Mouse (Mus musculus) urinary bladder, adult 2 months (tissue): ENCODE measurements around the gene Snf8. TPM values are rescaled to one million over a fixed set of nuclear protein-coding genes. Genes with fewer than 3 reads are reported as not detected.
A peak's percentile ranks its signal among the peaks of the same experiment; 100 is the strongest.

Source experiments
- DNase-seq: peaks from one replicate; pipeline ENCODE4 v3.0.0; 2022; ENCODE audit warnings: low spot score
- polyA plus RNA-seq: library from polyadenylated mRNA; depleted of rRNA; stranded (reverse); fragments of >200 nt; gene quantifications from 2 replicates; pipeline ENCODE4 v1.2.3, GENCODE M21; 2012

Snf8 gene
- polyA plus RNA-seq, 1 experiment: 50.3 TPM

DNA sequence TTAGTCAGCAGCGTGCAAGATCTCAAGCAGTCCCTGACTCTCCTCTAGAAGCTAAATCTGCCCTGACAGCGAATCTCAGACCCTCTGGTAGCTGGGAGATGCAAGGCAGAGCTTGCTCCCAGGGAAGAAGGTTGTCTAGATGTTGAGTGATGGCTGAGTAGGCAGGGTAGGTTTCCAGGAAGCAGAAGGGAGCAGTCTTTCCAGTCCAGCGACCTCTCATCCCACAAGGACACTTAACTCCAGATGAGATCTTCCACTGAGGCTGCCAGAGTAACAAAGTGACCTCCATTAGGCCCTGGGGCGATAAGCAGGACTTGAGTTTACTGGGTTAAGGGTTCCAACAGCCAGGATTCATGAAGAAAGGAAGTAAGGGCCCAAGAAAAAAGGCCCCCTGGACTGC, 14.1 kb upstream of the Snf8 start:
- DNase-seq: no peak

DNA sequence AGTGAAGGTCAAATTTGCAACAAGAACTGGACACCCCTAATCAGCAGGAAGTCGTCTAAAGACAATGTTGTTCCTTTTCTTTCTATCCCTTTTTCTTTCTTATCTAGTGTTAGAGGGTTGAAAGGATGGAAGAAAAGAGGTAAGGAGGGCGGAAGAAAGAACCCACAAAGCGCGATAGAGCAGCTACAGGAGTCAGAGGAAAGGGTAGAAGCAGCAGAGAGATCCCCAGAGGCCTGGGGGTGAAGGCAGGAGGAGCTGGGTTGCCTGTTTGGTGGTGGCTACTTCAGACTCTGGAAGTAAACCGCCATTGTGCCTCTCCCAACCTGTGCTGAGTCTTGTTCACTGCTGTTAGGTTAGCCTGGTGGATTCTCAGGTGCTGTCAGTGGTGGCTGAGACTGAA, 6.6 kb upstream of the Snf8 start:
- DNase-seq: no peak

DNA sequence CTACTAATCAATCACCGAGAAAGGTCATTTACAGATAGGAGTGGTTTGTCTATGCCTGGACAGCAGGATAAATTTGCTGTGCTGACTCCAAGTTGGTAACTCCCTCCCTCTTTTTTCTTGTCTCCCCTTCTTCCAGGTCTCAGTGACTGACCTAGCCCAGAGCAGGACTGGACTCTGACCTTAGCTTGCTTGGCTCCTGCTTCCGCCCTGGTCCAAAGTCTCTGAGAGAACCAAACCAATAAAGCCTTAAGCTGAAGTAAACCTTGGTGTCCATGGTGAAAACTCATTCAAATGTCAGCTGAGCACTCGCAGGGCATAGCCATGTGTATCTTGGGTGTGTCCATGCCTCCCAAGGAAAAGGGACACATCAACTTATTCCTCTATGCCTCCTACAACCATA, 4.1 kb upstream of the Snf8 start:
- DNase-seq: no peak

DNA sequence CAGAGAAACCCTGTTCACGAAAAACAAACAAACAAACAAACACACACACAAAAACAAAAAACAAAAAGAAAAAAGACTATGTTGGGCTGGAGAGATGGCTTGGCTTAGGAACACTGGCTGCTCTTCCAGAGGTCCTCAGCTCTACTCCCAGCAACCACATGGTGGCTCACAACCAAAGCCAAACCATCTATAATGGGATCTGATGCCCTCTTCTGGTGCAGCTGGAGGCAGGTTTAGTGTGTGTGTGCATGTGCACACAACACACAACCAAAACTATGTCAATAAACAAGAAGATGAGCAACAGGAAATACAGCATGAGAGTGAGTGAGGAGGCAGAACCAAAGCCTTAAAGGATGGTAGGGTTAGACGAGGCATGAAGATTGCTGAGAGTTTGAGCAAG, 3.0 kb upstream of the Snf8 start:
- DNase-seq: no peak

DNA sequence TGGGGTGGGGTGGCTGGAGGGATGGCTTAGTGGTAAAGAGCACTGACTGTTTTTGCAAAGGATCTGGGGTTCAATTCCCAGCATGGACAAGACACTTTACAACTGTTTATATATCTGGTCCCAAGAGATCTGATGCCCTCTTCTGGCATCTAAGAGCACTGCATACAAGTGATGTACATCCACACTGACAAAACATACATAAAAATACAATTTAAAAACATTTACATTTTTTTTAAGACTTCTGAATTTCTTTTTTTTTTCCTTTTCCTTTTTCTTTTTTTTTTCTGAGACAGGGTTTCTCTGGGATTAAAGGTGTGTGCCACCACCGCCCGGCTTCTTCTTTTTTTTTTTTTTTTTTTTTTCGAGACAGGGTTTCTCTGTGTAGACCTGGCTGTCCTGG, 1.4 kb upstream of the Snf8 start:
- no peak for DNase-seq

DNA sequence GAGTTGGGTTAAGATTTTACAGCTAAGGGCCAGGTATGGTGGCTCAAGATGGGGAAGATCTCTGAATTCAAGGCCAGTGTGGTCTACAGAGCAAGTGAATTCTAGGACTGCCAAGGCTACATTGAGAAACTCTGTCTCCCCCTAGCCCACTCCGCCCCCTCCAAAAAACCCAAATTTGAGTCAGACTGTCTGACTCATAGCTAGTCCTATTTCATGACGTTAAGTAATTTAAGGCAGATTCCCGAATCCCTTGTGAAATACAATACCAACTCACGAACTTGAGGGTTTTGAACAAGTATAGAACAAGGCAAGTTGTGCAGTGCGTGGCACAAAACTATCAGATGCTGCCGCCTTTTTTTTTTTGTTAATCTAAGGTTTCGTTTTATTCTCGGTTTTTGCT, 569 bp upstream of the Snf8 start:
- DNase-seq: no peak

DNA sequence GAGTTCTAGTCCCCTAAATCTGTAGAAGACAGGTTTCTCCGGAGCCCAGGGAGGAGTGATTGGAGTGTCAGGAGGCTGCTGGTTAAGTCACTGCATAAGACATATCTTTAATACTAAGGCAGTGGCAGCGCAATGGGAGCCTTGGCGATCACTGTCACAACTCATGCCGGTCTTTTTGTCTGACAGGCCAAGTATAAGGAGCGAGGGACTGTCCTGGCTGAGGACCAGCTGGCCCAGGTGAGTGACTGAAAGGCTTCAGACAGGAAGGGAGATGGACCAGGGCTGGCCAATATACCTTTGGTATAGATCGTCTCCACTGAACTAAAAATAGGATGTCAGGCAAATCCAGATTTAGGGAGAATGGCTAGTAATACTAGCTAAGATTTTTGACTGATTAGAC, 448 bp downstream of the Snf8 start:
- no peak for DNase-seq

DNA sequence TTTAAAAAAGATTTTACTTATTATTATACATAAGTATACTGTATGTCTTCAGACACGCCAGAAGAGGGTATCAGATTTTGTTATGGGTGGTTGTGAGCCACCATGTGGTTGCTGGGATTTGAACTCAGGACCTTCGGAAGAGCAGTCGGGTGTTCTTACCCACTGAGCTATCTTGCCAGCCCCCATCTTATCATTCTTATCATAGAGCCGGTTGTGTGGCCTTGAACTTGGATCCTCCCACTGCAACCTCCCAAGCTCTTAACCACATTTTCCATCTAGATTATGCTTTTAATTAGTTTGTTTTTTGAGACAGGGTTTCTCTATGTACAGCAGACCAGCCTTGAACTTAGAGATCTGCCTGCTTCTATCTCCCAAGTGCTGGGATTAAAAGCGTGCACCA, 2.8 kb downstream of the Snf8 start:
- no peak for DNase-seq

DNA sequence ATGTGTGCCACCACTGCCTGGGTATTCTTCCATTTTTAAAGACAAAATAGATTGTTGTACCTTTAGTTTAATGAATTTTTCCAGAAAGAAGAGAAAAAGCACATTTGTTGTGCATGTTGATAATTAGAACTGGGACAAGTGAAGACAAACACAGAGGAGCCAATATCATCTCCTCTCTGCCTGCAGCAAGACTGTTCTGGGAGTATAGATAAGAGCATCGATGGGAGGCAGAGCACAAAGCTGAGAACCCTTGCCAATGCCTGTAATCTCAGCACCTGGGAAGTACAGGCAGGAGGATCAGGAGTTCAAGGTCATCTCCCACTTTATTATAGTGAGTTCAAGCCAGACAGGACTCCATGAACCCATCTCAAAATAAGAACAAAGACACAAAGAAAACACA, 3.9 kb downstream of the Snf8 start:
- no peak for DNase-seq

DNA sequence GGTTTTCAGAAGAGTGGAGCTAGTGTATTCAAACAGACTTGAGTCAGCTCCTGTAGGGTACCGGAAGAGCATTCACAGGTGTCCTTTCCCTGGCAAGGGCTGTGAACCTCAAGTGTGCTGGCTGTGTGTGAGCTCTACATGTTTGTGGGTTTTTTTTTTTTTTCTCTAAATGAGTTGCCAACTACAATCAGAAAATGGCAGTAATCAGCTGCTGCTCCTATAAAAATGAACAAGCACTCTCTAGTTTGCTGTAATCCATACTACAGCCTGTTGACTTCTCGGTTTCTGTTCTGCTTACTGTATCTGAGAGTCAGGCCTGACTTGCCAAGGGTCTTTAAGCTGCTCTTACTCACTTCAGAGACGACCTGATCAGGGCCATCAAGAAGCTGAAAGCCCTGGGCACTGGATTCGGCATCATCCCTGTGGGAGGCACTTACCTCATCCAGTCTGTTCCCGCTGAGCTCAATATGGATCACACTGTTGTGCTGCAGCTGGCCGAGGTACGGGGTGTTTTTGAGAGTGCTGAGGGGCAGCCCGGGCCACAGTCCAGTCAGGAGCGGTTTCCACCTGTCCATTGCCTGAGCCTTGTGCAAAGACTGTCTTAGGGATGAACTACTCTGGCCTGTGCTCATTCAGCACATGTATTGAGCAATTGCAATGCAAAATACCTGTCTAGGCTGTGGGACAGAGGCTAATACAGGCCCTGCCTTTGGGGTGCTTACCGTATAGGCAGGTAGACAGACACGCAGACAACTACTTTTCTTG, 10.3 kb downstream of the Snf8 start:
- no peak for DNase-seq

DNA sequence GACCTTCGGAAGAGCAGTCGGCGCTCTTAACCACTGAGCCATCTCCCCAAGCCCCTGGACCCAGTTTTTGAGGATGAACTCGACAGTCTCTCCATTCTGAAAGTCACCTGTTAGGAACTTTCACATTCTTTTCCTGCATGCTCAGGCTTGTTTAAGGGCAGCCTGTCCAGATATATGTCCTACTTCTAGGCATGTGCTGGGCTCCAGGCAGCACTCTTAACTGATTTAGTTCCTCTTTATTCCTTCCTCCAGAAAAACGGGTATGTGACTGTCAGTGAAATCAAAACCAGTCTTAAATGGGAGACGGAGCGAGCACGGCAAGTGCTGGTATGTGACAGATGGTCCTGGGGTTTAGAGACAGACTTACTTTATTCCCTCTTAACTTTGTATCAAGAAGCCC, 11.3 kb downstream of the Snf8 start:
- DNase-seq: no peak

DNA sequence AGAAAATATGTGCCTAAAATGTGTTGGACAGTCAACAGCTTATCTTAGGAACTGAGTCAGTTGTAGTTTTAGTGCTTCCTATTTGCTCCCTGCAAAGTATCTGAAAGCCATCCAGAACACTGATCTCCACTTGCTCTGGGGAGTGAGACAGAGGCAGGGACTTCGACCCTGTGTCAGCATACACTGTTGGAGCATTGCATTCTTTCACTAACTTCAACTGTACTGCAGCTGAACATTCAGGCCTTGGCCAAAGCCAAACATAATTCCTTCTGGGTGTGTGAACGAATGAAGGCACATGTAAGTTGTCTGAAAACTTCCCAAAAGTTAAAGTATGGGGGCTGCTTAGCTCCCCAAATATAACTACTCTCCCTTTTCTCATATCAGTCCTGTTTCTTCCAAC, 12.1 kb downstream of the Snf8 start:
- DNase-seq: no peak

DNA sequence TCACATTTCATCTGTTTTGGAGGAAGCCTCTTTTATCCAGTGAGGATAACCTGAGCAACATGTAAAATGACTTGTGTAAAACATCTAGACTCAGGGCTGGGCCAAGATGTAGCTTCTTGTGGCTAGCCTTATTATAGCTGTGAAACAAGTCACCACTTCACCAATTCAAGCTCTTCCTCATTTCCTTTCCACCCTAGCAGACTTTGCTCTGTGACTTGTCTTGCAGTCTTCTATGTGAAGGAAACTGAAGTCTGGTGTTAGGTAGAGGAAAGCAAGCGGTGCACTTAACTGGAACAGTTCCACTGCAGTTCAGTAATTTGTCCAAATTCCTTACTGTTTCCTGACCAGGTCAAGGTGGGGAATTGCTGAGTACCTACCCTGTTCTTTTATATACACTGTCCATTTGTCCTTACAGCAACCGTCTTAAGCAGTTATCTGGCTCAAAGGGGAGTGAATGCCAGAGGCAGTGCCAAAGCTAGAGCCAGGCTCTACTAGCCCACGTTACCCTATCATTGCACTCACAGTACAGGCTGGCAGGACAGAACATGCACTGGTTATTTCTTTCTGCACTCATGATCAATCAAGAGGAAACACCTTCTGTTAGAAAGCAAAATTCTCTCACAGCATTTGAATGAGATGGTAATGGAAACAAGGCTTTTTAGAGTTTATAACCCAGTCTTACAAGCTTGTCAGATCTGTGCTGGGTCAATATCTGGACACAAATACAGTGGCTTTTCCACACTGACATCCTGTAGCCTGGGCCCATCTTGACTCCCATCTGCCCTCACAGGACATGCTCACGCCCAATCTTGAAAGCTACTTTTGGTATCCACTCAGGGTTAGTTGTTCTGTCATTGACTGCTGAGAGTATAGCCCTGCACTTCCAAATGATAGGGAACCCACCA, 13.0 kb downstream of the Snf8 start:
- DNase-seq: no peak

DNA sequence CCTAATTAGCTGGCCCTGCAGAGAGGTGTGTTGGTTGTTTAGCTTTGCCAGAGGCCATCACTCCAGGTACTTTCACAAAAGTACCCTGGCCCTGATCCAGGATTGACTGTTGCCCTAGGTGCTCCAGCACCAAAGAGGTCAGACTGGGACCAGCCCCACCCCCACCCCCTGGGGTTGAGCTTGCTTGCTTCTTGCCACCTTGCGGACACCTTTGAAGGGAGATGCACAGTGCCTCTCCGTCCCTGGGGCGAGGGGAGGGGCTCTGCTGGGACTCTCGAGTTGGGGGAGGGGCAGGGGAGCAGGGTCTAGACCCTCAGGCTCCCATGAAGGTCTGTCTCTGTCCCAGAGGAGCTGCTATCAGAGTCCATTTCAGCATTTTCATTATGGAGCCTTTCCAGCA, 15.3 kb downstream of the Snf8 start:
- DNase-seq: no peak

DNA sequence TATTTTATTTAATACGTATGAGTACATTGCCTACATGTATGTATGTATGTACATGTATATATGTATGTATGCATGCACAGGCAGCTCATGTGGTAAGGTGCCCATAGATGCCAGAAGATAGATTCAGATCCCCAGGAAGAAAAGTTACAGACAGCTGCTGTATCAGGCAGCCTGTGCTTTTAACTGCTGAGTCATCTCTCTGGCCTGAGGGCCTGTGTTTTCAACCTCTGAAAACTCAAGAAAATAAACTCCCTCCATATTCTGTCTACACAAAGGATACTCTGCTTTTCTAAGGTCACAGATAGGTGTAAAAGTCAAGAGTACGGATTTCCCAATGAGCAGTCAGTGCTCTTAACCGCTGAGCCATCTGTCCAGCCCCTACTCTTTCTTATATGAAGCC, 16.2 kb downstream of the Snf8 start:
- no peak for DNase-seq

DNA sequence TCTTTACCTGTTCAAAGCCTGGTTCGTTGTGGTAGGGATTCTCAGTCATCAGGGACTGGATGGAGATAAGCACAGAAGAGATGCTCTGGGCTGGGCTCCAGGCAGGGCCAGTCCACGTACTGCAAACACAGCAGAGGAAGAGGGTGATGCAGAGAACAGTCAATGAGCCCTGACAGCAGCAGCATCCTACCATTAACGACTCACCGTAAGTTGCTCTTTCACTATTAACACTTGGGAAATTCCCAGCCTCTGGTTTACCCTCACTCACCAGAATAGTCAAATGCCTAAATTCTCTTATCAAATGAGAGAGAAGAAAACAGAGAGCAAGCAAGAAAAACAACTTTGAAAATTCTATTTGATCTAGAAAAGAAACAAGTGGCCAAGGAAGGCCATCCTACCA, 23.6 kb downstream of the Snf8 start:
- no peak for DNase-seq

DNA sequence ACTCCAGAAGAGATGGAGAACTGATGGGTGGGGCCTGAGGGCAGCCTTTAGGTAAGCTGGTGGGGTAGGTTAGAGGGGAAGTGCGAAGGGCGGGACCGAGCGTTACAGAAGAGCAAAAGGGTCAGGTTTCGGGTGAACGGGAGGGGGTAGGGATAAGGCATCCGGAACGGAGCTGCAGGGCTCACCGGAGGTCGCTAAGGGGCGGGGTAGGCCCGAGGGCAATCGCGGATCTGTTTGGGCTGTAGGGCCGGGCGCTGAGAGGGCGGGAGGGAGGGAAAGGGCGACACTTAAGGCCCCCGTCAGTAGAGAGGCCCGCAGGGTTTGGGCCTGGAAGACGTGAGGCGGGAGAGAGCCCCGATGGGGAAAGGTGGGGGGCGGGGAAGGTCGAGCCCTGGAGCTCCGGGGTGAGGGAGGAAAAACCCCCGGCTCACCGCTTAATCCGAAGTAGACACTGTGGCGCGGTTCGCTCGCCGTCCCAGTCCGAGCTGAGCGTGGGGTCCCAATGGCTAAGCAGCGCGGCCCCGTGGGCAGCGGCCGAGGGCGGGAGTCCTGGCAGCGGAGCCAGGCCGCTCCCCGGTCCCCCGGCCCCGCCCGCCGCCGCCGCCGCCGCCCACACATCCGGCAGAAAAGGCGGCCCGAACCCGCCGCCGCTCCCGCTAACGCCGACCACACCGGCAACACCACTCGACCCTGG, 30.0 kb downstream of the Snf8 start:
- DNase-seq: no peak

DNA sequence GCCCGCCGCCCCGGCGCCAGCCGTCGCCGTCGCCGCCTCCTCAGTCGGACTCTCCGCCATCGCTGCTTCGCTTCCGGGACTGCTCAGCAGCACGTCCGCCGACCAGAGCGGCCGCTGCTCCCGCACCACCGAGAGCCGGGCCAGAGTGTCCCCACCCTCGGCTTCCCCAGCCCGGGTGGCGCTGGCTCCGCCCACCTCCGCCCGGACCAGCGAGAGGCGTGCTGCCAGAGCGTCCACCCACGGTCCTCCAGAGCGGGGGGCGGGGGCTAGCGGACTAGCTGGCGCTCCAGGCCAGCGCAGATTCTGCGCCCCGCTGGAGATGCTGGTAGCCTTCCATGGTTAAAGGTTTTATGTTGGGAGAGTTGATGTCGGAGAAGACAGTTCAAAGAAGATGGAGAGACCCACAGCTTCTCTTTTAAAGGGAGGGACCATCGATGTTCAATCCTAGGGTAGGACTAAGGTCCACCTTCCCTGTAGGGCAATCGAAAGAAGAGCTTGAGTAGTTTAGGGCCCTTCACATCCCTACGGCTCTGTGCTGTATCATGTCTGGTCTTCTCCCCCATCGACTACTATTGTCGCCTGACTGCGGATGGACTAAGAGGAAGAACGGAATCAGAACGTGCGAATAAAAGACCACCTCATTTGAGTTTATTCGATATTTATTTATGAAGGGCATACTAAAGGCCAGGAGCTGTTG, 30.7 kb downstream of the Snf8 start, which contains the start of gene Ube2z:
Ube2z (minus strand) TSS at position 174 of the 697 bp plus-strand sequence.
- DNase-seq: peak; percentile 95

DNA sequence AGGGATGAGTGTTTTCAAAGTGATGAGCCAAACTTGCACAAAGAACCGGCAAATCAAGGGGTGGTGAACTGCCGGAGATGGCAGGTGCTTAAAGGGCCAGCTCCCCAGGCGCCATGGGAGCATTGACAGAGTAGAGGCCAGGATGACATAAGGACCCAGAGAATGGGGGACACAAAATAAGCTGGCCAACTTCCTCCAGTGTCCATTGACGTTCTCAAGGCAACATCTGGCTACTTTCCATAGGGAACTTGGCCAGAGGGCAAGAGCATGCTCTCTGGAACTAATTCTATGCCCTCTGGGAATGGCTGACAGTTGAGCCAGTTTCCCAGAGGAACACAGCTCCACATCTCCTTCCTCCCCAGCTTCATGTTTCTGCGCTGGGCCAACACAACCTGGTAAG, 33.5 kb downstream of the Snf8 start:
- no peak for DNase-seq

DNA sequence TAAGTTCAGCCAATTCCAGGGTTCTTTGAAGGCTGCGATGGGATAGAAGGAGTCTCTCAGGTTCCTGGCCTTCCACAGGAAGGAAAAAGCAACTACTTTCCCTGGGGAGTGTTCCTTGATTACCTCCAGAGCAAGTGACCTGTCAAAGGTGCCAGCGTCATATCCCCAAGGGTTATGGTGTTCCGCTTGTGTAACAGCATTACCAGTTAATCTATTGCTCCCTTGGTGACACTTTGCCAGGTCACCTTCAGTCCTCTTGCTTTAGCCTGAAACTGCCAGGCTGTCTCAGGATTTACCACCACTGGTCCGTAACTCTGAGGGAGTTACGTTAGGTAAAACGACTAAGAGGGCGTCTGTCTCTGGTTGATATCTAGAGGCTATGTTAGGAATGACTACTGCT, 35.7 kb downstream of the Snf8 start:
- no peak for DNase-seq

DNA sequence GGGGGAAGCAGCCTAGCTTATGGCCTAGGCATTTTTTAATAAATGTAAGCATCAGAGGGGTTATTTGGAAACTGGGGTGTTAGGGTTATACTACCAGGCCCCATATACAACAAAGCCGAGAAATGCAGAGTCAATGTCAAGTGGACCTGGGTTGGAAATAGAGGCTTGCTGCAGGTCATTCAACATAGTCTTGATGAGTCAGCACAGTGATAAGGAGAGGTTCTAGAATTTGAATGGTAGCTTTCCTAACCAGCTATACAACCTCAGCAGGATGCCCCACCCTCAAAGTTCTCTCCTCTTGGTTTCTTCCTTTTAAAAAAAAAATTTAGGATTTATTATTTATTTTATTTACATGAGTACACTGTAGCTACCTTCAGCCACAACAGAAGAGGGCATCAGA, 36.3 kb downstream of the Snf8 start:
- DNase-seq: no peak
